Mouse (Mus musculus) olfactory bulb, adult 2 months (tissue): ENCODE data around the gene Ptbp3.

Experiments
- CTCF ChIP-seq: fragments of 200-500 bp; IDR thresholded peaks from 2 replicates; pipeline ENCODE4 v1.5.1; 2012; ENCODE audit warnings: low read depth, mild to moderate bottlenecking, low read length, moderate library complexity; ENCODE audit not compliant: insufficient read depth
- POLR2A ChIP-seq: fragments of 200-500 bp; IDR thresholded peaks from 2 replicates; pipeline ENCODE4 v1.6.1; 2012; ENCODE audit warnings: mild to moderate bottlenecking, low read depth, low read length, moderate library complexity; ENCODE audit not compliant: insufficient read depth

DNA sequence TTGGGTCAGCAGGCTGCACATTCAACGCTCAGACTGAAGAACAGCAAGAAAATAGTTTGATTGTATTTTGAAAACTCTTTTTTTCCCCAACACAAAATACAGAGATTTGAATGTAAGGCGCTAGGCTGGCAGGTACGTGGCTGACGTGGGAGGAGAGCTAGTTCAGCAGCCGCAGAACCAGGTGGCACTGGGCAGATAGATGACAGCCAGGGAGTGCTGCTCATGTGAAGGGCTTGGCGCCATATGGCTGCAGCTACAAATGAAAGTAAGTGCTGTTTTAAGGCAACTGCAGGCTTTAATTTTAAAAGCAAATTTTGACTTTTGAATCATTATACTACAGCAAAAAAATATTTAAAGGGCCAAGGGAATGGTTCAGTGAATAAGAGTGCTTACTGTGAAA lies 86.7 kb downstream of the Ptbp3 start:
- TF ChIP-seq CTCF (no peak), POLR2A (no peak)
